Mouse (Mus musculus): ENCODE results near the gene Parp6. TPM values are rescaled to one million over a fixed set of nuclear protein-coding genes. Genes with fewer than 3 reads are reported as not detected.
A peak's percentile ranks its signal among the peaks of the same experiment; 100 is the strongest.

The Parp6 gene
- polyA plus RNA-seq, 1 experiment from 2014 or later: 214 TPM

DNA sequence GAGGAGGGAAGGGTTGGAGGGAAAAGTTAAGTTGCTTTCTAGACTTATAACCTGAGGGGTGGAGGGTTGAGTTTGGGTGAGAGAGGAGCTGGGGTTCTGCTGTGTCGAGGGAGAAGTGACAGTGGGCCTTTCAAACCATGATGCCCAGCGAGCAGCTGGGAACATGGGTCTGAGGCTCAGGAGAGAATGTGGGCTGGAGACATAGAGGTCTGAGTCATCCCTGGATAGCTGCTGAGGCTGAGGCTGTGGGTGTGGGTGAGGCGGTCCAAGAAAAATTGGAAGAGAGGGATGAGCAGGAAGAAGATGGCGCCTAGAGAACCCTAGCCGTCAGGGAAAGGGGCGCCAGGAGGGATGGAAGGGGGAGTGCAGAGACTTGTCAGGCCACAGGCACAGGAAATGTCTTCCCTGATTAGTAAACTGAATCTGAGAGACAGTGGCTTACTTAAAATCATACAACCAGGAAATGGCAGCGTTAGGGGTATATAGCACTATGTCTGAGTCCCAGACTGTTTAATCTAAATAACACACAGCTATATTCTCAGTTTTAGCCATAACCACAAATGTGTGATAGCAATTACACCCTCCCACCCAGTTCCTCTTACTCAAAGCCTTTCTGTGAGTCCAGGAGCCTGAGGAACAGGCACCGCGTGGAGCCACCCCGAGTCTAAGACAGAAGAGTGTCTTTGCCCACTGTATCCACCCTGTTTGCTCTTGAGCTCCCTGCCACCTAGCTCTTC is 27.2 kb upstream of the Parp6 start:
- Histone ChIP-seq H3K27me3 (ENCODE audit: control insufficient read depth, insufficient read depth, low read depth, low read length) (no peaks in the 10 kb centered on the region), H3K27ac (ENCODE audit: low read length) (peak overlapping the region; percentile 82), H3K4me2 (ENCODE audit: low read length) (peak overlapping the region; percentile 67), H3K4me1 (ENCODE audit: control insufficient read depth, insufficient read depth, low read length) (peaks cover 30% of the 10 kb centered on the region), H3K36me3 (ENCODE audit: control insufficient read depth, insufficient read depth, low read length) (peaks cover 7% of the 10 kb centered on the region; the same call in 1 of the 2 replicates), H3K4me3 (ENCODE audit: low read depth, low read length) (peak overlapping the region; percentile 34), H3K9ac (ENCODE audit: low read depth, low read length) (no peak overlapping the region), H3K9me3 (replicated peaks; ENCODE audit: control insufficient read depth, low read length, poor library complexity, severe bottlenecking) (no peaks in the 10 kb centered on the region)
- WGBS: 83% methylated on average over 10 of the region's 10 CpGs
- no peak for ATAC-seq

DNA sequence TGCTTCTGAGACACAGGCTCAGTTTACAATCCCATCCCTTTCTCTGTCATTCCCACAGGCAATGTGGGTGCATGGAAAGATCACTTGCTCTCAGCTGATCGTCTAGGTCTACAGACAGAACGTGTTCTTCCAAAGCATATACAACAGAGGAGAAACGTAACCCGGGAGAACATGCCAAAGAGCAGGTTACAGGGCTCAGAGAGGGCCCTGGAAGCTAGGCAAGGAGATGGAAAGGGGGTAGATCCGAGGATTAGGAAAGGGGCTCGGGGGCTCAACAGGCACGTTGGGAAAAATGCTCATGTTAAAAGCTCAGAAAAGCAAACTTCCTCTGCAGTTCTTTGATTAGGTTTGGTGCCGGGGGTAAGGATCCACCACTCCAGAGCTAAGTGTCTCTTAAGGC is 15.4 kb upstream of the Parp6 start:
- Histone ChIP-seq H3K4me3 (ENCODE audit: low read depth, low read length) (no peak overlapping the region), H3K4me2 (ENCODE audit: low read length) (no peak overlapping the region), H3K9ac (ENCODE audit: low read depth, low read length) (no peak overlapping the region), H3K27me3 (ENCODE audit: control insufficient read depth, insufficient read depth, low read depth, low read length) (no peaks in the 10 kb centered on the region), H3K36me3 (ENCODE audit: control insufficient read depth, insufficient read depth, low read length) (peaks cover 11% of the 10 kb centered on the region; the same call in 1 of the 2 replicates), H3K9me3 (replicated peaks; ENCODE audit: control insufficient read depth, low read length, poor library complexity, severe bottlenecking) (no peaks in the 10 kb centered on the region), H3K4me1 (ENCODE audit: control insufficient read depth, insufficient read depth, low read length) (no peaks in the 10 kb centered on the region), H3K27ac (ENCODE audit: low read length) (no peak overlapping the region)
- ATAC-seq: no peak
- 83% methylated on average over 8 of the region's 8 CpGs for WGBS

DNA sequence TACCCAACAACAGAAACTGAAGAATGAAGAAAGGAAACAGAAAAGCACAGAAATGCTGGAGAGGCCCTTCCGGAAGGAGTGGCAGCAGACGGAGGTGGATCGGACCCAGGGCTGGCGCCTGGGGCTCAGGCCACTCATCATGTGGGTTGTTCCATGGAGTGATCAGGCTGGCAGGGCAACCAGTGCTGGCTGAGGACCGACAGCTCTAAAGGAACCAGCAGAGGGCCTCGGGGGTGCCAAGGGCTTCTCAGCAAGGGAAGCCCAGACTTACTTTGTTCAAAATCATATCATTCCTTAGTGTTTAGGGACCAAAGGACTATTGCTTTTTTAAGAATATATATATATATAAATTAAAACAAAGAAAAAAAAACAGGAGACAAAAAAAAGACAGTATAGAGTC is 11.1 kb upstream of the Parp6 start:
- ATAC-seq: no peak
- Histone ChIP-seq H3K27me3 (ENCODE audit: control insufficient read depth, insufficient read depth, low read depth, low read length) (no peaks in the 10 kb centered on the region), H3K9me3 (replicated peaks; ENCODE audit: control insufficient read depth, low read length, poor library complexity, severe bottlenecking) (no peaks in the 10 kb centered on the region), H3K4me1 (ENCODE audit: control insufficient read depth, insufficient read depth, low read length) (no peaks in the 10 kb centered on the region), H3K27ac (ENCODE audit: low read length) (no peak overlapping the region), H3K4me3 (ENCODE audit: low read depth, low read length) (no peak overlapping the region), H3K9ac (ENCODE audit: low read depth, low read length) (no peak overlapping the region), H3K36me3 (ENCODE audit: control insufficient read depth, insufficient read depth, low read length) (peaks cover 11% of the 10 kb centered on the region; the same call in 1 of the 2 replicates), H3K4me2 (ENCODE audit: low read length) (no peak overlapping the region)
- 63% methylated on average over 6 of the region's 6 CpGs for WGBS

DNA sequence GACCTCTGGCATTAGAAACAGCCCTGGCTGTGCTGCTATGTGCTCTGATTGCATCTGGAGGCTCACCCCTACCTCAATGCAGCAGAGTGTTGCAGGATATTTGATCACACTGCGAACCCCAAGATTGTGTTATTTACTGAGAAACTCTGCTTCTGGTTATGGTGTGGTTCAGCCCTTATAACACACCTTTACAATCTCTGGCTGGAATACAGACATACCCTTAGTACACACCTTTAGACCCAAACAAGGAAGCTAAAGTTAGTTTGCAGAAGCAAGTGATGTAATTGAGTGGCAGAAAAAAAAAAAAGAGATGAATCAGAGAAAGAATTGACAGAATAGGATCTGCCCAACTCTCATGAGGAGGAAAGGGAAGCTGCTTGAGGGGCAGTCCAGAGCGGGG is 6.1 kb upstream of the Parp6 start:
- WGBS: 95% methylated on average over 2 of the region's 2 CpGs
- no peak for ATAC-seq
- H3K4me3 ChIP-seq (ENCODE audit: low read depth, low read length): no peak overlapping the region
- no peak overlapping the region for H3K27ac ChIP-seq (ENCODE audit: low read length)
- H3K9me3 ChIP-seq (replicated peaks; ENCODE audit: control insufficient read depth, low read length, poor library complexity, severe bottlenecking): no peaks in the 10 kb centered on the region
- no peak overlapping the region for H3K4me2 ChIP-seq (ENCODE audit: low read length)
- no peaks in the 10 kb centered on the region for H3K4me1 ChIP-seq (ENCODE audit: control insufficient read depth, insufficient read depth, low read length)
- H3K9ac ChIP-seq (ENCODE audit: low read depth, low read length): no peak overlapping the region
- H3K36me3 ChIP-seq (ENCODE audit: control insufficient read depth, insufficient read depth, low read length): 0 out of 2 replicates have a peak, but pooled peaks cover 2% of the 10 kb centered on the region
- no peaks in the 10 kb centered on the region for H3K27me3 ChIP-seq (ENCODE audit: control insufficient read depth, insufficient read depth, low read depth, low read length)

DNA sequence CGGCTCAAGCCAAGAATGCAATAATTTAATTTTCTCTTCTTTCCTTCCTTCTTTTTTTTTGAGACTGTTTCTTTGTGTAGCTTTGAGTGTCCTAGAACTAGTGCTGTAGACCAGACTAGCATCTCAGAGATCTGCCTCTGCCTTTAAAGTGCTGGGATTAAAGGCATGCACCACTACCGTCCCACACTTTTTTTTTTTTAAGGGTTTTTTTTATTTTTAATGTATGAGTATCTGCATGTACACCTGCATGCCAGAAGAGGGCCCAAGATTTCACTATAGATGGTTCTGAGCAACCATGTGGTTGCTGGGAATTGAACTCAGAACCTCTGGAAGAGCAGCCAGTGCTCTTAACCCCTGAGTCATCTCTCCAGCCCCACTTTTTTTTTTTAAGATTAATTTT is 1.3 kb upstream of the Parp6 start:
- ATAC-seq: no peak
- WGBS: 88% methylated on average over 2 of the region's 2 CpGs

DNA sequence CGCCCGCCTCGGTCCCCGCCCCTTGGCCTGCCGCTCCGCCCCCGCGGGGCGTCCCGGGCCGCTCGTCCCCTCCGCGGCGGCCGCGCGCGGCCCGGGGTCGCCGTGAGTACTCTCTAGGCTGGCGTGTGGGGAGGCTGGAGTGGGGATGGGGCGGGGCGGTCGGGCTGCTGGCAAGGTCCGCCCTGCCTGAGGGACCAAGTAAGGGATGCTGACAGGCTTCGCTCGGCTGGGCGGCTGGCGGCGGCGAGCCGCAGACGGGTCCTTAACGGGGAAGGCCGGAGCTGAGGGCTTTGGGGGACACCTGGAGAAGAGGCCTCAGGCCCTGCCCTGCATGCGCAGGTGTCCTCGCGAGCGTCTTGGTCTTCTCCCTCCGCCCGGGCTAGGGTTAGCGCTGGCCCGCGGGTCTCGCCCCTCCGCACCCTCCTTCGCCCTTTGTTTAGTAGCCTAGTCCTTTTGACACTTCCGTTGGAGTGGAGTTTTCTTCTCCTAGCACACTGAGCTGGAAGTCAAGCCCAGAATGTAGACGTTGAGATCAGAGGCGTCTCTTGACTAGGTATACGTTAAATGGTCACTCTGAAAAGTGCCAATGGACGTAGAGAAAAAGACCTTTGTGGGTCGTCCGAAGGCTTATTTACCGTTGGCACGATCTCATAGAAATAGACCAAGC is 356 bp downstream of the Parp6 start:
- H3K9me3 ChIP-seq (replicated peaks; ENCODE audit: control insufficient read depth, low read length, poor library complexity, severe bottlenecking): no peaks in the 10 kb centered on the region
- ATAC-seq: peak; percentile 91
- peak overlapping the region; percentile 94 for H3K27ac ChIP-seq (ENCODE audit: low read length)
- H3K4me2 ChIP-seq (ENCODE audit: low read length): peak overlapping the region; percentile 73
- no peaks in the 10 kb centered on the region for H3K27me3 ChIP-seq (ENCODE audit: control insufficient read depth, insufficient read depth, low read depth, low read length)
- H3K4me3 ChIP-seq (ENCODE audit: low read depth, low read length): peak overlapping the region; percentile 98
- H3K36me3 ChIP-seq (ENCODE audit: control insufficient read depth, insufficient read depth, low read length): peaks cover 3% of the 10 kb centered on the region
- H3K4me1 ChIP-seq (ENCODE audit: control insufficient read depth, insufficient read depth, low read length): peaks cover 18% of the 10 kb centered on the region
- under 1% methylated on average over 52 of the region's 58 CpGs for WGBS
- peak overlapping the region; percentile 96 for H3K9ac ChIP-seq (ENCODE audit: low read depth, low read length)

More for the DNA sequence above, 1.3 kb upstream of the Parp6 start:
- H3K36me3 ChIP-seq (ENCODE audit: control insufficient read depth, insufficient read depth, low read length): no peaks in the 10 kb centered on the region
- no peak overlapping the region for H3K27ac ChIP-seq (ENCODE audit: low read length)
- no peak overlapping the region for H3K9ac ChIP-seq (ENCODE audit: low read depth, low read length)
- no peaks in the 10 kb centered on the region for H3K27me3 ChIP-seq (ENCODE audit: control insufficient read depth, insufficient read depth, low read depth, low read length)
- peaks cover 18% of the 10 kb centered on the region for H3K4me1 ChIP-seq (ENCODE audit: control insufficient read depth, insufficient read depth, low read length)
- no peak overlapping the region for H3K4me2 ChIP-seq (ENCODE audit: low read length)
- no peak overlapping the region for H3K4me3 ChIP-seq (ENCODE audit: low read depth, low read length)
- H3K9me3 ChIP-seq (replicated peaks; ENCODE audit: control insufficient read depth, low read length, poor library complexity, severe bottlenecking): no peaks in the 10 kb centered on the region

DNA sequence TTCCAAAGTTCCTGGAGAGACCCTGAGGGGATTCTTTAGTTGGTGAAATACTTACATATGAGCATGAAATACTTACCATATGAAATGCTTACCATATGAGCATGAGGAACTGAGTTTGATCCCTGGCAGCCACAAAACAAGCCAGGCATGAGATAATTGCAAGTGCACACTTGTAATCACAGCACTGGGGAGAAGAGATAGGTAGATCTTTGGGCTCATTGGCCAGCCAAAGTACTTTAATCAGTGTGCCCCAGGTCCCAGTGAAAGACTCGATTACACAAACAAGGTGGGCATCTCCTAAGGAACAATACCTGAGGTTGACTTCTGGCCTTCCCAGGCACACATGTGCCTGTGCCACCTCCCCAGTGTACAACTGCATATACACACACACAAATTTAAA is 21.3 kb downstream of the Parp6 start:
- H3K27ac ChIP-seq (ENCODE audit: low read length): no peak overlapping the region
- no peak for ATAC-seq
- 88% methylated on average over 1 of the region's 1 CpGs for WGBS
- no peaks in the 10 kb centered on the region for H3K4me1 ChIP-seq (ENCODE audit: control insufficient read depth, insufficient read depth, low read length)
- no peak overlapping the region for H3K4me3 ChIP-seq (ENCODE audit: low read depth, low read length)
- H3K9me3 ChIP-seq (replicated peaks; ENCODE audit: control insufficient read depth, low read length, poor library complexity, severe bottlenecking): no peaks in the 10 kb centered on the region
- H3K27me3 ChIP-seq (ENCODE audit: control insufficient read depth, insufficient read depth, low read depth, low read length): no peaks in the 10 kb centered on the region
- H3K4me2 ChIP-seq (ENCODE audit: low read length): no peak overlapping the region
- H3K9ac ChIP-seq (ENCODE audit: low read depth, low read length): no peak overlapping the region
- H3K36me3 ChIP-seq (ENCODE audit: control insufficient read depth, insufficient read depth, low read length): peaks cover 48% of the 10 kb centered on the region

DNA sequence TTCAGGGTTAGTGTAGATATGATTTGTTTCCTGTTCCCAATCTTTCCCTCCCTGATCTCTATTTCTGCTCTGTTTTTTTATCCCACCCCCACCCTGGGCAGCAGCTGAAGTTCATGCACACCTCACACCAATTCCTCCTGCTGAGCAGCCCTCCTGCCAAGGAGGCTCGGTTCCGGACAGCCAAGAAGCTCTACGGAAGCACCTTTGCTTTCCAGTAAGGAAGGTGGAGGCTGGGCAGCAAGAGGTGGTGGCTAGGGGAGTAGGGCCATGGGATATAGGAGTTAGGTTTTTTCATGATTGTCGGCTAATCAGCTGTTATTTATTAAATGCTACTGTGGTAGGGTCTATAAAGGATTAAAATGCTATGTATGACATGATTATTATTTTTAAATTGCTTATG is 22.9 kb downstream of the Parp6 start:
- no peak overlapping the region for H3K27ac ChIP-seq (ENCODE audit: low read length)
- no peak overlapping the region for H3K4me2 ChIP-seq (ENCODE audit: low read length)
- no peak overlapping the region for H3K9ac ChIP-seq (ENCODE audit: low read depth, low read length)
- no peaks in the 10 kb centered on the region for H3K9me3 ChIP-seq (replicated peaks; ENCODE audit: control insufficient read depth, low read length, poor library complexity, severe bottlenecking)
- H3K4me1 ChIP-seq (ENCODE audit: control insufficient read depth, insufficient read depth, low read length): no peaks in the 10 kb centered on the region
- H3K27me3 ChIP-seq (ENCODE audit: control insufficient read depth, insufficient read depth, low read depth, low read length): no peaks in the 10 kb centered on the region
- no peak overlapping the region for H3K4me3 ChIP-seq (ENCODE audit: low read depth, low read length)
- no peak for ATAC-seq
- WGBS: 95% methylated on average over 4 of the region's 4 CpGs
- peaks cover 42% of the 10 kb centered on the region for H3K36me3 ChIP-seq (ENCODE audit: control insufficient read depth, insufficient read depth, low read length)

DNA sequence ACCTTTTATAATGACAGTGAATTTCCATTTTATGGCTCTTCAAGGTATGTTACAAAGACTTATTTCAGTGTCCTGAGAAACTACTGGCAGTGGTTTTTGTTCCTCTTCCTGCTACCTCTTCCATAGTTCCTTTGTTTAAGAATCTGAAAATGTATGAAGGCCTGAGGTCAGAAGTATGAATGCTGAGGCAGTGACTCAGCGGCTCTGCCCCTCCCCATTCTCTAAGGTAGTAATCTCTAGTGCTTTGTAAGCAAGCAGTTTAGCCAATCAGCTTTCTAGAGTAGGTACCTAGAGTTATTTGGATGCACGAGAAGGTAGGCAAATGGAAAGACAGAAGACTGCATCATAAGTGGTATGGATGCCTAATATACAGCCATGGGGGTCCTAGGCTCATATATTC is 24.2 kb downstream of the Parp6 start:
- no peak for ATAC-seq
- no peak overlapping the region for H3K27ac ChIP-seq (ENCODE audit: low read length)
- no peak overlapping the region for H3K9ac ChIP-seq (ENCODE audit: low read depth, low read length)
- H3K9me3 ChIP-seq (replicated peaks; ENCODE audit: control insufficient read depth, low read length, poor library complexity, severe bottlenecking): no peaks in the 10 kb centered on the region
- H3K36me3 ChIP-seq (ENCODE audit: control insufficient read depth, insufficient read depth, low read length): peaks cover 38% of the 10 kb centered on the region
- 81% methylated on average over 2 of the region's 2 CpGs for WGBS
- no peaks in the 10 kb centered on the region for H3K4me1 ChIP-seq (ENCODE audit: control insufficient read depth, insufficient read depth, low read length)
- H3K4me2 ChIP-seq (ENCODE audit: low read length): no peak overlapping the region
- no peak overlapping the region for H3K4me3 ChIP-seq (ENCODE audit: low read depth, low read length)
- no peaks in the 10 kb centered on the region for H3K27me3 ChIP-seq (ENCODE audit: control insufficient read depth, insufficient read depth, low read depth, low read length)
